Mouse (Mus musculus): ENCODE results near the gene Pbx1.

DNA sequence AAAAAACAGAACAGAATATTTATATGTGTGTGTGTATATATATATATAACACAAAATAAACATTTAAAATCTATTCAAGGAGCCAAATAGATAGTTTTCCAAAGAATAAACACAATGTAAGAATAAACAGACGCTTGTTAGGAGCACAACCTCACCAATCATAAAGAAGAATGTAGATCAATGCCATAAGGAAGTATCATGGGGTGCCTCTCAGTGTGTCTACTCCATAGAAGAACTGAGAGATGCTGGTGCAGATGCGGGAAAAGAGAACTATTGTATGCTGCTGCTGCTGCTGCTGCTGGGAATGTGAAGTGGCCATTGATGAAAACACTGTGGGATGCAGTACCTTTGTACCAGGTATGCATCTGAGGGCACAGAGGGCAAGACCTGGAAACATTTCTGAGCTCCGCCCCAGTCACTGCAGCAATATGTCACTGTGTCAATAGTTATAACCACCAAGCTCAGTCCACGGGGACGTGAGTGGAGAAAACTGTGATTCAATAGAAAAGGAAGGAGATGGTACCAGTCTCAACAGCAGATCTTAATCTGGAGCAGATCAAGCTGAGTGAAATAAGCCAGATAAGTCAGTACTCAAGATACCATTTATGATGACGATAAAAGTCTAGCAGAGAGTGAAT lies 361.7 kb downstream of the Pbx1 start:
- TF ChIP-seq CTCF (IDR thresholded peaks at IDR 0.05; ENCODE audit: low read depth) = no peak
- TF ChIP-seq EP300 (IDR thresholded peaks at IDR 0.05; ENCODE audit: low read depth) = no peak
